ENCODE assay signal across 8 mouse cellular contexts in the genomic region with DNA sequence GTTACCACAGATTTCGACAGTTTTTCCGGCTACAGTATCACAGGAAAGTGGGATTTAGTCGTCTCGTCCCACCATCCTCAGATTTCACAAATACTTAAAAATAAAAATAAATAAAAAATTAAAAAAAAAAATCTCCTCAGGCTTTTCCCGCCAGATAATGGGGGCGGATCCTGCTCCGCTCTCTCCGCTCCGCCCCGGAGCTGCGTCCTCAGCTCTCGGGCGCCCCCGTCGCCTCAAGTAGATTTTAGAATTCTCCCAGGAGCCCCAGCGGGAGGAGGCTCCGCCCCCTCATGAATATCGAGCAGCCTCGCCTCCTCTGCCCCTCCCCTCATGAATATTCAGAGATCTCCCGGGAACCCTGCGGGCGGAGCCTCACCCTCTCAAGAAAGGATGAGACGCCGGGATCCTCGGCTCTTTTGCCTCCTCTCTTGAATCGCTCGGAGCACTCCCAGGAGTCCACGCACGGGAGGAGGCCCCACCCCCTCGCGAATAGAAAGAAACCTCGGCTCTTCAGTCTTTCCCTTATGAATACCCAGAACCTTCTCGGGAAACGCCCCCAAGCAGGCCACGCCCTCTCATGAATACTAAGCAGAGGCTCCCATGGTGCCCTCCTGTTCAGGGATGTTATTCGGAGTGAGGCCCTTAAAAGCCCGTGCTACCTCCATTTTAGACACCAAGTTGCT. TPM values are rescaled to one million over a fixed set of nuclear protein-coding genes. Genes with fewer than 3 reads are reported as not detected.
DNase-seq lines count a peak whose midpoint lies in the region; ATAC-seq and TF ChIP-seq lines count a peak whose summit lies in the region.

A gene (minus strand): TSS at position 237 of the 683 bp plus-strand sequence.

- under 1% methylated on average over 37 of the region's 37 CpGs for WGBS in forebrain, embryonic 13.5 days
- WGBS in large intestine, adult 2 months: under 1% methylated on average over 37 of the region's 37 CpGs
- 2% methylated on average over 37 of the region's 37 CpGs for WGBS in liver, postnatal 0 days (ENCODE audit: insufficient replicate concordance)
- WGBS in neural tube, embryonic 14.5 days: under 1% methylated on average over 37 of the region's 37 CpGs

- H3K4me3 ChIP-seq in ES-Bruce4 (ENCODE audit: low read depth, low read length): peak within 1 kb of the TSS; percentile 95
- H3K4me3 ChIP-seq in forebrain, embryonic 13.5 days: peak within 1 kb of the TSS; percentile 58
- peak within 1 kb of the TSS; percentile 62 for H3K4me3 ChIP-seq in liver, postnatal 0 days (ENCODE audit: low read depth, low read length)
- H3K4me3 ChIP-seq in neural tube, embryonic 14.5 days (ENCODE audit: low read depth, low read length): peak within 1 kb of the TSS; percentile 58

- no peaks in the 10 kb centered on the region for H3K27me3 ChIP-seq in ES-Bruce4 (ENCODE audit: control insufficient read depth, insufficient read depth, low read length, poor library complexity, severe bottlenecking)
- no peaks in the 10 kb centered on the region for H3K27me3 ChIP-seq in forebrain, embryonic 13.5 days
- no peaks in the 10 kb centered on the region for H3K27me3 ChIP-seq in liver, postnatal 0 days (ENCODE audit: insufficient read depth, low read length)
- H3K27me3 ChIP-seq in neural tube, embryonic 14.5 days (ENCODE audit: control insufficient read depth, insufficient read depth, low read length): no peaks in the 10 kb centered on the region

- peak; percentile 35 for TF ChIP-seq CTCF in ES-Bruce4 (IDR thresholded peaks at IDR 0.05; ENCODE audit: low read depth, low read length)
- peak; percentile 77 for TF ChIP-seq CTCF in liver, postnatal 0 days (IDR thresholded peaks at IDR 0.05; ENCODE audit: low read depth)

- TF ChIP-seq EP300 in ES-Bruce4 (IDR thresholded peaks at IDR 0.05; ENCODE audit: insufficient read depth, low read depth, low read length): no peak
- peak; percentile 33; the same call in 1 of the 2 replicates for TF ChIP-seq EP300 in liver, postnatal 0 days (IDR thresholded peaks at IDR 0.05; ENCODE audit: low read depth)

- ATAC-seq in cerebellum, adult (ENCODE audit: insufficient number of reproducible peaks, low FRiP score, low TSS enrichment): peak; percentile 98
- peak; percentile 97 for ATAC-seq in forebrain, embryonic 13.5 days
- ATAC-seq in liver, postnatal 0 days: peak; percentile 96
- peak; percentile 95 for ATAC-seq in neural tube, embryonic 14.5 days (ENCODE audit: low read depth)

- TF ChIP-seq POLR2A in ES-Bruce4 (IDR thresholded peaks at IDR 0.05; ENCODE audit: insufficient read depth, low read length): peak; percentile 68

- no peaks in the 10 kb centered on the region for H3K36me3 ChIP-seq in ES-Bruce4 (ENCODE audit: control insufficient read depth, insufficient read depth, low read length, poor library complexity, severe bottlenecking)
- no peaks in the 10 kb centered on the region for H3K36me3 ChIP-seq in forebrain, embryonic 13.5 days (ENCODE audit: poor library complexity, severe bottlenecking)
- no peaks in the 10 kb centered on the region for H3K36me3 ChIP-seq in liver, postnatal 0 days (replicated peaks; ENCODE audit: insufficient read depth, low read length)
- no peaks in the 10 kb centered on the region for H3K36me3 ChIP-seq in neural tube, embryonic 14.5 days (ENCODE audit: control insufficient read depth, insufficient read depth, low read length)

- intact Hi-C loops in heart, postnatal 10 days (cut with DNase I): loop anchor here (2.0 to 5.0 kb wide), 3 partner anchors 42 to 182 kb away; a partner anchor contains a TSS

- H3K9ac ChIP-seq in ES-Bruce4 (ENCODE audit: low read depth, poor library complexity, severe bottlenecking): peak within 1 kb of the TSS; percentile 91
- peak within 1 kb of the TSS; percentile 53 for H3K9ac ChIP-seq in forebrain, embryonic 13.5 days
- H3K9ac ChIP-seq in liver, postnatal 0 days (replicated peaks): peak within 1 kb of the TSS; percentile 63
- peak within 1 kb of the TSS; percentile 41 for H3K9ac ChIP-seq in neural tube, embryonic 14.5 days (replicated peaks; ENCODE audit: low read depth, low read length)

- no peaks in the 10 kb centered on the region for H3K9me3 ChIP-seq in ES-Bruce4 (replicated peaks; ENCODE audit: control insufficient read depth, insufficient read depth, low read length, poor library complexity, severe bottlenecking)
- no peaks in the 10 kb centered on the region for H3K9me3 ChIP-seq in forebrain, embryonic 13.5 days (replicated peaks)
- H3K9me3 ChIP-seq in liver, postnatal 0 days (ENCODE audit: low read length): no peaks in the 10 kb centered on the region
- H3K9me3 ChIP-seq in neural tube, embryonic 14.5 days (ENCODE audit: control insufficient read depth, low read length): no peaks in the 10 kb centered on the region

- peak; percentile 98 for DNase-seq in heart, postnatal 10 days
- DNase-seq in large intestine, adult 2 months (ENCODE audit: low read depth, low spot score): peak; percentile 96
- DNase-seq in liver, postnatal 0 days: peak; percentile 96
- peak; percentile 98 for DNase-seq in testis, postnatal 10 days (ENCODE audit: low spot score)

- peak within 1 kb of the TSS; percentile 97 for H3K27ac ChIP-seq in ES-Bruce4 (ENCODE audit: insufficient read depth, low read length)
- peak within 1 kb of the TSS; percentile 80 for H3K27ac ChIP-seq in forebrain, embryonic 13.5 days
- H3K27ac ChIP-seq in liver, postnatal 0 days (ENCODE audit: low read depth): peak within 1 kb of the TSS; percentile 83
- peak within 1 kb of the TSS; percentile 87 for H3K27ac ChIP-seq in neural tube, embryonic 14.5 days (ENCODE audit: low read depth, low read length)

- no peaks in the 10 kb centered on the region for H3K4me1 ChIP-seq in ES-Bruce4 (ENCODE audit: control insufficient read depth, insufficient read depth, low read length)
- no peaks in the 10 kb centered on the region; the same call in 1 of the 2 replicates for H3K4me1 ChIP-seq in forebrain, embryonic 13.5 days
- H3K4me1 ChIP-seq in liver, postnatal 0 days (ENCODE audit: insufficient read depth): peaks cover 4% of the 10 kb centered on the region; the same call in 1 of the 2 replicates
- H3K4me1 ChIP-seq in neural tube, embryonic 14.5 days (ENCODE audit: control insufficient read depth, insufficient read depth, low read length): no peaks in the 10 kb centered on the region

- peak within 1 kb of the TSS; percentile 62 for H3K4me2 ChIP-seq in forebrain, embryonic 13.5 days
- H3K4me2 ChIP-seq in liver, postnatal 0 days (ENCODE audit: low read depth, low read length): peak within 1 kb of the TSS; percentile 69
- peak within 1 kb of the TSS; percentile 53 for H3K4me2 ChIP-seq in neural tube, embryonic 14.5 days (ENCODE audit: low read depth, low read length)

RNA-seq across cellular contexts. Expression of the gene that starts here (rescaled TPM):
- polyA plus RNA-seq in ES-Bruce4 (2011; ENCODE audit: insufficient read depth, insufficient read length, low read depth, missing spikeins): 2.5 and 2.8 TPM in 2 replicates
- polyA plus RNA-seq in forebrain, embryonic 13.5 days (2015; fragmentation: Nextera tagmentation; extraction: Ambion mirVana): 0.78 and 1.4 TPM in 2 replicates
- under 1 TPM; 0.55 to 0.69 TPM for total RNA-seq in heart, postnatal 10 days (2021)
- 0.27 and 0.33 TPM in 2 replicates for polyA plus RNA-seq in large intestine, adult 2 months (2012; rRNA removed)
- 0.26 and 0.27 TPM in 2 replicates for polyA plus RNA-seq in liver, postnatal 0 days (2015; fragmentation: Nextera tagmentation; extraction: Ambion mirVana)
- polyA plus RNA-seq in neural tube, embryonic 14.5 days (2014; fragmentation: Nextera tagmentation; extraction: Ambion mirVana): 0.63 and 1.5 TPM in 2 replicates

Comparison
In these comparisons a context has a peak if more than half of its experiments do, and no peak if none do; other contexts are left out.
1. Peak in every context shown above with its lines: DNase-seq, ATAC-seq, H3K4me3 ChIP-seq and H3K27ac ChIP-seq.
2. Peak in DNase-seq in heart, postnatal 10 days; RNA of the gene not detected or under 1 TPM.
3. Peak in DNase-seq in large intestine, adult 2 months; RNA of the gene not detected or under 1 TPM.
4. Peak in DNase-seq, ATAC-seq, H3K4me3 ChIP-seq, H3K27ac ChIP-seq, H3K9ac ChIP-seq and H3K4me2 ChIP-seq in liver, postnatal 0 days; RNA of the gene not detected or under 1 TPM.
5. H3K9ac ChIP-seq: peak in every context shown above with its lines; median percentile 91 in ES-Bruce4; 63 in liver, postnatal 0 days; 53 in forebrain, embryonic 13.5 days; 41 in neural tube, embryonic 14.5 days.